Mouse (Mus musculus) spleen, adult 2 months (tissue): ENCODE data around the gene Rplp2.

Experiments used
- CTCF ChIP-seq: fragments of 200-500 bp; IDR thresholded peaks from 2 replicates; pipeline ENCODE4 v1.5.1; 2011; ENCODE audit warnings: mild to moderate bottlenecking, inconsistent platforms; ENCODE audit not compliant: insufficient read depth, insufficient read length, insufficient replicate concordance; ENCODE audit errors: extremely low read depth
- POLR2A ChIP-seq: fragments of 200-500 bp; IDR thresholded peaks from 2 replicates; pipeline ENCODE4 v1.6.1; 2011; ENCODE audit warnings: low read depth, low read length, inconsistent platforms

- no peak for TF ChIP-seq CTCF
- TF ChIP-seq POLR2A = no peak
Measured at GRCm38 (mm10) chr7:141483114-141483653, 36.0 kb downstream of the Rplp2 start.
